Mouse (Mus musculus) hindbrain, embryonic 15.5 days (tissue): ENCODE results near the gene Cwc25. TPM values are rescaled to one million over a fixed set of nuclear protein-coding genes. Genes with fewer than 3 reads are reported as not detected.

Source experiments
- ATAC-seq: fragments of 200-750 bp; cut with Nextera tagmentation; 2 replicates; pipeline ENCODE4 v1.8.0; 2017; ENCODE audit warnings: low read depth, moderate number of reproducible peaks, moderate TSS enrichment; ENCODE audit not compliant: low FRiP score
- H3K27ac ChIP-seq: fragments of 300-500 bp; sonication (generic); replicated peaks from 2 replicates; pipeline ENCODE4 v1.5.1; 2015; ENCODE audit warnings: mild to moderate bottlenecking, inconsistent platforms
- H3K27me3 ChIP-seq: fragments of 300-500 bp; sonication (generic); 2 replicates; pipeline ENCODE4 v1.6.1; 2015; ENCODE audit warnings: control low read depth, inconsistent platforms
- H3K36me3 ChIP-seq: fragments of 300-500 bp; sonication (generic); 2 replicates; pipeline ENCODE4 v1.6.1; 2015; ENCODE audit warnings: control low read depth, inconsistent platforms
- H3K4me1 ChIP-seq: fragments of 300-500 bp; sonication (generic); replicated peaks from 2 replicates; pipeline ENCODE4 v1.6.1; 2015; ENCODE audit warnings: control low read depth, inconsistent platforms
- H3K4me2 ChIP-seq: fragments of 300-500 bp; sonication (generic); 2 replicates; pipeline ENCODE4 v1.6.1; 2015; ENCODE audit warnings: moderate library complexity, mild to moderate bottlenecking, inconsistent platforms
- H3K4me3 ChIP-seq: fragments of 300-500 bp; sonication (generic); 2 replicates; pipeline ENCODE4 v1.5.1; 2015; ENCODE audit warnings: mild to moderate bottlenecking, inconsistent platforms
- H3K9ac ChIP-seq: fragments of 300-500 bp; sonication (generic); 2 replicates; pipeline ENCODE4 v1.6.1; 2015; ENCODE audit warnings: inconsistent platforms
- H3K9me3 ChIP-seq: fragments of 300-500 bp; sonication (generic); 2 replicates; pipeline ENCODE4 v1.6.1; 2016; ENCODE audit warnings: control low read depth, inconsistent platforms
- WGBS: fragments of 180-500 bp; shearing (Covaris S2); methylation state at CpG from one replicate; pipeline ENCODE4 v1.1.7; 2015; 5-methylcytosine and 5-hydroxymethylcytosine counted together
- polyA plus RNA-seq: library from polyadenylated mRNA; unstranded; fragments of >200 nt; fragmentation: Nextera tagmentation; extraction: Ambion mirVana; gene quantifications from 2 replicates; pipeline ENCODE4 v1.2.1, GENCODE M21; 2015

Cwc25 gene
- 14.9 and 16.2 TPM in 2 replicates for polyA plus RNA-seq

DNA sequence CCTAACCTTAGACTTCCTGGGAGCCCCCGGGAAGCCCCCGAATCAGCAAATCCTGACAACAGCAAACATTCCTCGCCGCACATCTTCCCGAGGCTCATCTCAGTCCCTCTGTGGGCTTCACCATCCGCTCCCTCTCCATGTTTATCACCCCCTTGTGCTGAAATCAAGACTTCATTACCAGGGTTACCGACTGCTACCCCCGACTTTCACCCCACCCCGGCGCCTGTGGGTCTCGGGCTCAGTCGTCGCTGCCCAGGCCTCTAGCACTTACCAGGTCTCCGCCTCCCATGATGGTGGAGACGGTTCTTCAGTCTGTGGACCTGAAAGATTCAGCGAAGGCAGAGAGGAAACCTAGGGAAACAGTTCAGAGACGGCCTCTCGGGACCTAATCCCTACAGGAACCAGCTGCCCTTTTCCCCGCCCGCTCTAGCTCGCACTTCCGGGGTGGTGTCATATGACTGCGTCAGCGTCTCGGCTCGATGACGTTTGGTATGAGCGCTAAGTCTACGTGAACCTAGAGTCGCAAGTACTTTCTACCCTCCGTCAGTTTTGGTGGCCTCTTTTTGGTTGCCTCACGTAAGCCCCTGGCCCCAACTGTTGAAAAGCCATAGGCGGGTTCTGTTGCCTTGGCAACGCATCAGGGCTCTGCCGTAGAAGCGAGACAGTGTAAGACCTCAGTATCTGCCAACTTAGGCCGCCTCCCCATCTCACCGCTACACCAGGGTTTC lies at the start of gene Cwc25:
Gene Cwc25 (minus strand): TSS at position 403 of the 728 bp plus-strand sequence.
- H3K4me2 ChIP-seq: peak within 1 kb of the TSS; percentile 83
- peaks cover 21% of the 10 kb centered on the region for H3K4me1 ChIP-seq
- H3K9ac ChIP-seq: peak within 1 kb of the TSS; percentile 85
- peak; percentile 94 for ATAC-seq
- under 1% methylated on average over 38 of the region's 38 CpGs for WGBS
- H3K27ac ChIP-seq: peak within 1 kb of the TSS; percentile 90
- H3K4me3 ChIP-seq: peak within 1 kb of the TSS; percentile 85
- H3K36me3 ChIP-seq: peaks cover 19% of the 10 kb centered on the region
- H3K9me3 ChIP-seq: no peaks in the 10 kb centered on the region
- H3K27me3 ChIP-seq: no peaks in the 10 kb centered on the region

DNA sequence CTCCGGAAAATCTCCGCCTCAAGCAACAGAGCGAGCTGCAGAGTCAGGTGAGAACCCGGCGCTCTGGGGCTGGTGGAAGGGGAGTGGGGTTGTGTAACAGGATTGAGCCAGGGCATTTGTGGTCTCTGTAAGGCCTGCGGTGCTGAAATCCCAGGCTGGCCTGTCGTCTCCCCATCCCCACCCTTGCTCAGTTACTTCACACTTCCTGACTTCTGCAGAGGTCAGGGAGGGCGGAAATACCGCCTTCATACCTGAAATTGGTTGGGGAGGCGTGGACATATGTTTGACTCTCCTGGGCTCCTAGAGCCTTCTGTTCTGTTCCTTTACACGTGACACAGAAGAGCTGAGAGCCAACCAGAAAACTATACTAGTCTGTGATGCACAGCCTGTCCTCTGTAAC lies 49.4 kb upstream of the Cwc25 start:
- H3K9me3 ChIP-seq: no peaks in the 10 kb centered on the region
- H3K4me3 ChIP-seq: no peak overlapping the region
- H3K36me3 ChIP-seq: peaks cover 18% of the 10 kb centered on the region
- H3K9ac ChIP-seq: no peak overlapping the region
- no peak for ATAC-seq
- no peak overlapping the region for H3K27ac ChIP-seq
- H3K4me2 ChIP-seq: no peak overlapping the region
- H3K4me1 ChIP-seq: peaks cover 67% of the 10 kb centered on the region
- 84% methylated on average over 11 of the region's 11 CpGs for WGBS
- no peaks in the 10 kb centered on the region for H3K27me3 ChIP-seq

DNA sequence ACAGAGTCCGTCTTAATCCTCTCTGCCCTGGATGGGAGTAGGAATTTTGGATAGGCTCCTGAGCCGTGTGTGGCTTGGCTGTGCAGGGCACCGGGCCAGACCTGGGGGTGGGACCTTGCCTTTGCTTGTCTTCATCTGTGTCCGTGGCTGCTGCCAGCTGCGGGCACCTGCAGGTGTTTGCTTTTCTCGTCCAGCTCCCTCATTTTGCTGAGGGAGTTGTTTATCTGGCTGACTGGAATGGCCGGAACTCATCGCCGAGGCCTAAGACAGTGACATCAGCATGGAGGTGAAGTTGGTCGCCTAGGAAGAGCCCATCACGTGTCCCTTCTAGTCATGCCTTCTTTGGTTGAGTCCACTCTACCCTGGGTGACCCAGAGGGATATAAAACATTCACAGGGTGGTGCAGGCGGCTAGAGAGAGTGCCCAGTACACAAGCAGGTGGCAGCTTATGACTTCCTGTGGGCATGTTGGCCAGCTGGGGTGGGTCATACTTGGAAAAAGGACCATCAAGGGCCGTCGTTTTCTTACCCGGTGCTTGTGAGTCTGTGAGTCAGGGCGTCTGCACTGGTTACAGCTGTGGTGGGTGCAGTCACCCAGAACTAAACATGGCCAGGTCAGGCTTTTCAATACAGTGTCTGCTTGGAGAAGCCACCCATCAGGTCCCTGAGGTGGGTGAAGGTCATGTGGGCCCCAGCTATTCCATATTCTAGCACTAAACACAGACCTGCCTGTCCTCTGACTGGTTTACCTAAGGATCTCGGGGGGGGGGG lies 47.6 kb upstream of the Cwc25 start:
- WGBS: 68% methylated on average over 16 of the region's 17 CpGs
- no peaks in the 10 kb centered on the region for H3K27me3 ChIP-seq
- no peak for ATAC-seq
- H3K27ac ChIP-seq: peak overlapping the region; percentile 88; the same call in 1 of the 2 replicates
- H3K36me3 ChIP-seq: peaks cover 17% of the 10 kb centered on the region
- no peak overlapping the region for H3K4me3 ChIP-seq
- peaks cover 76% of the 10 kb centered on the region for H3K4me1 ChIP-seq
- H3K4me2 ChIP-seq: no peak overlapping the region
- H3K9ac ChIP-seq: peak overlapping the region; percentile 16; the same call in 1 of the 2 replicates
- no peaks in the 10 kb centered on the region for H3K9me3 ChIP-seq

GRCm38 (mm10) chr11:97813085-97813484 lies 46.7 kb upstream of the Cwc25 start:
- peak overlapping the region; percentile 88 for H3K27ac ChIP-seq
- no peaks in the 10 kb centered on the region for H3K27me3 ChIP-seq
- H3K4me3 ChIP-seq: no peak overlapping the region
- H3K36me3 ChIP-seq: peaks cover 19% of the 10 kb centered on the region
- peak; percentile 39; the same call in 1 of the 2 replicates for ATAC-seq
- peak overlapping the region; percentile 43 for H3K4me2 ChIP-seq
- WGBS: 26% methylated on average over 7 of the region's 7 CpGs
- H3K9me3 ChIP-seq: no peaks in the 10 kb centered on the region
- peaks cover 76% of the 10 kb centered on the region for H3K4me1 ChIP-seq
- peak overlapping the region; percentile 16 for H3K9ac ChIP-seq

- peak overlapping the region; percentile 21 for H3K9ac ChIP-seq
- peak overlapping the region; percentile 88 for H3K27ac ChIP-seq
- H3K4me2 ChIP-seq: peak overlapping the region; percentile 43
- peak; percentile 90 for ATAC-seq
- H3K4me1 ChIP-seq: peaks cover 76% of the 10 kb centered on the region
- H3K9me3 ChIP-seq: no peaks in the 10 kb centered on the region
- peaks cover 21% of the 10 kb centered on the region for H3K36me3 ChIP-seq
- 28% methylated on average over 3 of the region's 3 CpGs for WGBS
- H3K4me3 ChIP-seq: no peak overlapping the region
- no peaks in the 10 kb centered on the region for H3K27me3 ChIP-seq
These were observed 46.1 kb upstream of the Cwc25 start for GRCm38 (mm10) chr11:97812491-97812921.

GRCm38 (mm10) chr11:97811569-97812362 lies 45.4 kb upstream of the Cwc25 start:
- H3K36me3 ChIP-seq: peaks cover 25% of the 10 kb centered on the region
- no peaks in the 10 kb centered on the region for H3K9me3 ChIP-seq
- peak overlapping the region; percentile 21; the same call in 1 of the 2 replicates for H3K9ac ChIP-seq
- peak; percentile 13; the same call in 1 of the 2 replicates for ATAC-seq
- peak overlapping the region; percentile 88 for H3K27ac ChIP-seq
- whole genome bisulfite sequencing: 26% methylated on average over 12 of the region's 13 CpGs
- H3K4me2 ChIP-seq: peak overlapping the region; percentile 43
- no peak overlapping the region for H3K4me3 ChIP-seq
- H3K4me1 ChIP-seq: peaks cover 75% of the 10 kb centered on the region
- no peaks in the 10 kb centered on the region for H3K27me3 ChIP-seq

DNA sequence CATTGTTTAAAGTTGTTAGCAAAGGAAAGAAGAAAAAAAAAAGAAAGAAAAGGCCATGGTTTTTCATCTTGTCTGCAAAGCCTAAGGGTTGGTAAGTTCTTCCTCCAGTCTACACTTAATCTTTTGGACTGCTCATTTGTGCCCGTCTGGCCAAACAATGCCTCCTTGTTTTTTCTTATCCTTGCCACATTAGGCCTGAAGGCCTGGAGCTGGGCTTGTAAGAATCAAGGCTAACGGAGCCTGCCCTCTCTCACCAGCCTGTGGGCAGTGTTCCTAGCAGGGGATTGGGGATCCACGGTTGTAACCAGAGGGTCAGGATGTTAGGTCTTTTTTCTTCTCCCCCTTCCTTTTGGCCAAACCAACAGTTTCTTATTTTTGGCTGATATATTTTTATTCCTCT lies 44.6 kb upstream of the Cwc25 start:
- ATAC-seq: no peak
- H3K4me3 ChIP-seq: no peak overlapping the region
- WGBS: 14% methylated on average over 3 of the region's 3 CpGs
- peaks cover 24% of the 10 kb centered on the region for H3K36me3 ChIP-seq
- H3K27me3 ChIP-seq: no peaks in the 10 kb centered on the region
- H3K4me1 ChIP-seq: peaks cover 79% of the 10 kb centered on the region
- no peaks in the 10 kb centered on the region for H3K9me3 ChIP-seq
- peak overlapping the region; percentile 88 for H3K27ac ChIP-seq
- H3K9ac ChIP-seq: no peak overlapping the region
- no peak overlapping the region for H3K4me2 ChIP-seq

DNA sequence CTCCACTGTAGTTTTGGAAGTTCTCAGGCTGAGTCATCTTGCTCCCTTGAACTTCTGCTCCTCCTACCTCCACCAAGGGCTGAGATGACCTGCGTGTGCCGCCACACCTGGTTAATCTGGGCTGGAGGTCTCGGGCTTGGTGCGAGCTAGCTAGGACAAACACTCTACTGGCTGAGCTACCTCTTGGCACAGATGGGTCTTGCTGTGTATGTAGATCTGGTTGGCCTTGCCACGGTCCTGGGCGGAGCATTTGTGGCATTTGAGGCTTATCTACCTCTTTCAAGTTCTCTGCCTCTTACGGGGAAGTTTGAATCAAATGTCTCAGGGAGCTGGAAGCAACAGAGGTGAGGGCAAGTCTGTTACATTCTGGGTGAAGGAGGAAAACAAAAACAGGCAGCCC lies 44.0 kb upstream of the Cwc25 start:
- 73% methylated on average over 7 of the region's 7 CpGs for WGBS
- Histone ChIP-seq H3K27me3 (no peaks in the 10 kb centered on the region), H3K9ac (no peak overlapping the region), H3K36me3 (peaks cover 24% of the 10 kb centered on the region), H3K4me1 (peaks cover 85% of the 10 kb centered on the region), H3K4me2 (no peak overlapping the region), H3K27ac (peak overlapping the region; percentile 21), H3K4me3 (no peak overlapping the region), H3K9me3 (no peaks in the 10 kb centered on the region)
- ATAC-seq: no peak

GRCm38 (mm10) chr11:97809235-97810121 lies 43.1 kb upstream of the Cwc25 start:
- Histone ChIP-seq H3K36me3 (peaks cover 19% of the 10 kb centered on the region), H3K9me3 (no peaks in the 10 kb centered on the region), H3K9ac (no peak overlapping the region), H3K4me1 (peaks cover 94% of the 10 kb centered on the region), H3K27me3 (no peaks in the 10 kb centered on the region), H3K4me2 (no peak overlapping the region), H3K27ac (peak overlapping the region; percentile 16; the same call in 1 of the 2 replicates), H3K4me3 (no peak overlapping the region)
- WGBS: 72% methylated on average over 7 of the region's 7 CpGs
- ATAC-seq: no peak

DNA sequence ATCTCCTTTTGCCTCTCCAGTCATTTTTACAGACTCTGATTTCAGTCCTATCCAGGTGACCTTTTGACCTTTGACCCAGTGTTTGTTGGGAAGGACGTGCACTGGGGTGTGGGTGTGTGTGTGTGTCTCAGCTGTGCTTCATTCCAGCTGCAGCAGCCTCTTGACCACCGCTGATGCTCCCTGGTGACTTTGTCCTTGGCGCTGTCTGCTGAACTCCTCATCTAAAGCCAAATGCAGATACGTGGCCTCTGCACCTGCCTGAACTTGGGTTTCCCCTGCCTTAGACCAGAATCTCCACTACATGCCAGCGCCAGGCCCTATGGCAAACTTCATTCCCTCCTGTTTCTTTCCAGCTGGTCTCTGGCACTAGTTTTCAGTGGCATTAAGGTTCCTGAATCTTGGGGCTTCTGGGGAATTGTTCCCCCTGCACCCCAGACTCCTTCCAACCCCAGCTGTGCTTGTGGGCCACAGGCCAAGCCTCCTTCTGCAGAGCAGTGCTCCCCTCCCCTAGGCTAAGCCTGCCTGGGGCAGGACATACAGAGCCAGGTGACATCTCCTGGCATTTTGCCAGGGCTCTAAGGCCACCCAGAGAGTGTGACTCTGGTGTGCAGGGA lies 42.4 kb upstream of the Cwc25 start:
- Histone ChIP-seq H3K9me3 (no peaks in the 10 kb centered on the region), H3K4me2 (no peak overlapping the region), H3K27ac (peak overlapping the region; percentile 16), H3K27me3 (no peaks in the 10 kb centered on the region), H3K36me3 (peaks cover 18% of the 10 kb centered on the region), H3K9ac (no peak overlapping the region), H3K4me3 (no peak overlapping the region), H3K4me1 (peaks cover 97% of the 10 kb centered on the region)
- no peak for ATAC-seq
- WGBS: 31% methylated on average over 5 of the region's 5 CpGs
